Mouse (Mus musculus): ENCODE measurements around the gene Eif6.

- TF ChIP-seq POLR2A (IDR thresholded peaks at IDR 0.05; ENCODE audit: insufficient read length, low read depth) (no peak), MAX (IDR thresholded peaks at IDR 0.05; ENCODE audit: low read depth) (no peak), E2F4 (IDR thresholded peaks at IDR 0.05; ENCODE audit: insufficient read depth) (no peak), MYOG (IDR thresholded peaks at IDR 0.05; ENCODE audit: control insufficient read depth in 1 of 3, insufficient read depth in 1 of 3, insufficient read length in 2 of 3, low read depth in 2 of 3) (no peak), REST (IDR thresholded peaks at IDR 0.05; ENCODE audit: insufficient read depth, insufficient read length) (no peak), CEBPB (IDR thresholded peaks at IDR 0.05; ENCODE audit: insufficient read depth, poor library complexity, severe bottlenecking) (no peak), POLR2AphosphoS2 (IDR thresholded peaks at IDR 0.05; ENCODE audit: insufficient read length, low read depth) (no peak)
Measured at GRCm38 (mm10) chr2:155819392-155819448, 7.5 kb downstream of the Eif6 start, which contains the start of gene BC029722.
